Mouse (Mus musculus) liver, embryonic 16.5 days (tissue): ENCODE data around the gene Bcl7c. TPM values are rescaled to one million over a fixed set of nuclear protein-coding genes. Genes with fewer than 3 reads are reported as not detected.
A peak's percentile ranks its signal among the peaks of the same experiment; 100 is the strongest.

Experiments
- ATAC-seq: fragments of 200-750 bp; cut with Nextera tagmentation; 2 replicates; pipeline ENCODE4 v1.8.0; 2017; ENCODE audit warnings: low read depth, mild to moderate bottlenecking, moderate number of reproducible peaks, moderate library complexity
- H3K27ac ChIP-seq: fragments of 300-500 bp; sonication (generic); 2 replicates; pipeline ENCODE4 v1.5.1; 2014; ENCODE audit warnings: mild to moderate bottlenecking, low read length
- H3K27me3 ChIP-seq: fragments of 300-500 bp; sonication (generic); 2 replicates; pipeline ENCODE4 v1.6.1; 2014; ENCODE audit warnings: low read depth, low read length, mixed read lengths; ENCODE audit not compliant: control insufficient read depth, insufficient read depth
- H3K36me3 ChIP-seq: fragments of 300-500 bp; sonication (generic); 2 replicates; pipeline ENCODE4 v1.6.1; 2014; ENCODE audit warnings: mild to moderate bottlenecking; ENCODE audit not compliant: control insufficient read depth, insufficient read depth
- H3K4me1 ChIP-seq: fragments of 300-500 bp; sonication (generic); 2 replicates; pipeline ENCODE4 v1.6.1; 2014; ENCODE audit warnings: low read depth, low read length, mixed read lengths; ENCODE audit not compliant: control insufficient read depth
- H3K4me2 ChIP-seq: fragments of 300-500 bp; sonication (generic); 2 replicates; pipeline ENCODE4 v1.6.1; 2014; ENCODE audit warnings: low read depth, low read length, mixed read lengths
- H3K4me3 ChIP-seq: fragments of 300-500 bp; sonication (generic); 2 replicates; pipeline ENCODE4 v1.5.1; 2014; ENCODE audit warnings: low read depth, mild to moderate bottlenecking, low read length
- H3K9ac ChIP-seq: fragments of 300-500 bp; sonication (generic); 2 replicates; pipeline ENCODE4 v1.6.1; 2014; ENCODE audit warnings: low read depth, low read length
- H3K9me3 ChIP-seq: fragments of 300-500 bp; sonication (generic); replicated peaks from 2 replicates; pipeline ENCODE4 v1.6.1; 2016; ENCODE audit warnings: low read length; ENCODE audit not compliant: control insufficient read depth
- WGBS: fragments of 180-500 bp; shearing (Covaris S2); extraction: QIAGEN DNeasy Blood & Tissue Kit; methylation state at CpG from one replicate; pipeline ENCODE4 v1.1.7; 2014; ENCODE audit not compliant: insufficient replicate concordance; 5-methylcytosine and 5-hydroxymethylcytosine counted together
- microRNA counts: library from miRNA; unstranded; fragments of <30 nt; microRNA quantifications from one replicate; lab custom pipeline; 2016
- microRNA-seq: library from miRNA; unstranded; fragments of <30 nt; microRNA quantifications from one replicate; pipeline ENCODE4, GENCODE M21; 2016
- polyA plus RNA-seq: library from polyadenylated mRNA; unstranded; fragments of >200 nt; fragmentation: Nextera tagmentation; extraction: Ambion mirVana; gene quantifications from 2 replicates; pipeline ENCODE4 v1.2.1, GENCODE M21; 2015

Bcl7c gene
- polyA plus RNA-seq, 1 experiment from 2014 or later = 16.8 TPM

DNA sequence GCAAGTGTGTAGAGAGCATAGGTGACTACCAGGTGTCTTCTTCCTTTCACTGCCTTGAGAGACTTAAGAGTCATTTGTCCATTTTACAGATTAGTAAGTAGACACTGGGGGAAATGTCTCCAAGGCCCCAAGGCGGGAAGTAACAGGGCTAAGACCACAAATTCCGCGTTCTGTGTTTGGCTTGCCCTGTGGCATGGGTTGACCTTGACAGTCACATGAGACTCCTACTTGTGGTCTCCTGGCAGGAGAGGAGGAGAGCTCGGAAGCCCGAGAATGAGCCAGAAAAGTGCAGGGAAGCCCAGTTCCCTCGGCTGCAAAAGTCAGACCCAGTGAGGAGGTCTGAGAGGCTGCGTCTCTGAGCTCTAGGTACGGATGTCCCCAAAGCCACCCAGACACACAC is 95.2 kb downstream of the Bcl7c start:
- WGBS = 78% methylated on average over 8 of the region's 8 CpGs
- H3K4me2 ChIP-seq = peak overlapping the region; percentile 90; the same call in 1 of the 2 replicates

DNA sequence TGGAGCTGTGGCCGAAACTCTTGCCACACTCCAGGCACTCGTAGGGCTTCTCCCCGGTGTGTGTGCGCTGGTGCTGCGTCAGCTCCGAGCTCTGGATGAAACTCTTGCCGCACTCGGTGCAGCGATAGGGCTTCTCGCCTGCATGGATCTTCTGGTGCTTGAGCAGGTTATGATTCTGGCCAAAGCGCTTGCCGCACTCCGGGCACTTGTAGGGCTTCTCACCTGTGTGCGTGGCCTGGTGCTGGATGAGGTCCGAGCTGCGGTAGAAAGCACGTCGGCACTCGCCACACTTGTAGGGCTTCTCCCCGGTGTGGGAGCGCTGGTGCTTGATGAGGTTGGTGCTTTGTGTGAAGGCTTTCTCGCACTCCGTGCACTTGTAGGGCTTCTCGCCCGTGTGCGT is 97.2 kb downstream of the Bcl7c start:
- Histone ChIP-seq H3K9me3 (no peaks in the 10 kb centered on the region), H3K4me1 (peaks cover 10% of the 10 kb centered on the region), H3K4me3 (no peak overlapping the region), H3K4me2 (no peak overlapping the region), H3K36me3 (peaks cover 18% of the 10 kb centered on the region), H3K27ac (no peak overlapping the region), H3K9ac (no peak overlapping the region), H3K27me3 (peaks cover 14% of the 10 kb centered on the region)
- 92% methylated on average over 26 of the region's 26 CpGs for WGBS
- ATAC-seq = no peak

More for the DNA sequence above, 95.2 kb downstream of the Bcl7c start:
- Histone ChIP-seq H3K9me3 (no peaks in the 10 kb centered on the region), H3K27ac (no peak overlapping the region), H3K27me3 (peaks cover 14% of the 10 kb centered on the region), H3K36me3 (peaks cover 18% of the 10 kb centered on the region), H3K9ac (no peak overlapping the region), H3K4me1 (peaks cover 10% of the 10 kb centered on the region), H3K4me3 (no peak overlapping the region; the same call in 1 of the 2 replicates)
- ATAC-seq = no peak

MicroRNAs within 50 kb of the gene (microRNA counts, 519-probe panel; counts per million panel counts)
- 2,254 counts per million, percentile 44 among the panel's probes with 10 or more counts for microRNA mmu-miR-762 (lab: Ali Mortazavi, UCI)

Small RNA genes lying within 50 kb of the gene (microRNA-seq; reads per million reads assigned to microRNA genes)
- gene Mir762 = not detected

Other genes starting within 250 kb of the Bcl7c start
- 18.6 and 22.8 TPM in 2 replicates for gene Prr14, start 249.3 kb downstream of the Bcl7c start, polyA plus RNA-seq
- gene Fbrs, start 229.7 kb downstream of the Bcl7c start, polyA plus RNA-seq = 4.0 and 4.9 TPM in 2 replicates
- gene Srcap, start 196.9 kb downstream of the Bcl7c start, polyA plus RNA-seq = 12.2 and 13.6 TPM in 2 replicates
- gene Gm42715, start 189.3 kb downstream of the Bcl7c start, polyA plus RNA-seq = 5.1 and 5.5 TPM in 2 replicates
- 2.9 and 4.3 TPM in 2 replicates for gene Tmem265, start 147.5 kb downstream of the Bcl7c start, polyA plus RNA-seq
- 19.7 and 21.1 TPM in 2 replicates for gene Phkg2, start 135.6 kb downstream of the Bcl7c start, polyA plus RNA-seq
- gene Ccdc189, start 120.3 kb downstream of the Bcl7c start, polyA plus RNA-seq = 5.9 and 6.5 TPM in 2 replicates
- 17.5 and 18.0 TPM in 2 replicates for gene Rnf40, start 120.2 kb downstream of the Bcl7c start, polyA plus RNA-seq
- gene Zfp629, start 93.1 kb downstream of the Bcl7c start, polyA plus RNA-seq = 1.4 and 2.1 TPM in 2 replicates
- 2.0 and 2.5 TPM in 2 replicates for gene Ctf1, start 3.8 kb upstream of the Bcl7c start, polyA plus RNA-seq
- 0.05 TPM in 2 replicates for gene Ctf2, start 23.2 kb upstream of the Bcl7c start, polyA plus RNA-seq
- 1.9 and 2.0 TPM in 2 replicates for gene Fbxl19, start 35.6 kb upstream of the Bcl7c start, polyA plus RNA-seq
- 11.2 and 12.9 TPM in 2 replicates for gene Orai3, start 60.9 kb upstream of the Bcl7c start, polyA plus RNA-seq
- gene Setd1a, start 67.7 kb upstream of the Bcl7c start, polyA plus RNA-seq = 7.5 and 7.9 TPM in 2 replicates
- not detected in 2 replicates for gene Gm49388, start 76.7 kb upstream of the Bcl7c start, polyA plus RNA-seq
- 72.9 and 80.3 TPM in 2 replicates for gene Hsd3b7, start 91.7 kb upstream of the Bcl7c start, polyA plus RNA-seq
- 11.8 TPM in 2 replicates for gene Stx4a, start 115.4 kb upstream of the Bcl7c start, polyA plus RNA-seq
- gene Stx1b, start 115.6 kb upstream of the Bcl7c start, polyA plus RNA-seq = 0.25 and 0.40 TPM in 2 replicates
- gene Zfp646, start 167.3 kb upstream of the Bcl7c start, polyA plus RNA-seq = 4.8 and 4.9 TPM in 2 replicates
- gene Zfp668, start 167.9 kb upstream of the Bcl7c start, polyA plus RNA-seq = 4.5 and 5.0 TPM in 2 replicates
- 0.28 and 0.41 TPM in 2 replicates for gene Prss53, start 182.0 kb upstream of the Bcl7c start, polyA plus RNA-seq
- not detected in 2 replicates for gene Gm21974, start 186.5 kb upstream of the Bcl7c start, polyA plus RNA-seq
- 140 and 149 TPM in 2 replicates for gene Vkorc1, start 186.7 kb upstream of the Bcl7c start, polyA plus RNA-seq
- gene Bckdk, start 195.1 kb upstream of the Bcl7c start, polyA plus RNA-seq = 45.9 and 51.1 TPM in 2 replicates
- 12.9 and 13.3 TPM in 2 replicates for gene Kat8, start 203.6 kb upstream of the Bcl7c start, polyA plus RNA-seq
- gene Prss8, start 221.2 kb upstream of the Bcl7c start, polyA plus RNA-seq = 14.8 and 18.5 TPM in 2 replicates
- gene Prss36, start 237.8 kb upstream of the Bcl7c start, polyA plus RNA-seq = 2.9 and 3.0 TPM in 2 replicates